ENCODE assay signal across 8 mouse cellular contexts in genomic region chr4:81743978-81744628, GRCm38 (mm10).
DNase-seq lines count a peak whose midpoint lies in the region; ATAC-seq and TF ChIP-seq lines count a peak whose summit lies in the region.

No protein-coding gene starts in this region.

- no peaks in the 10 kb centered on the region for H3K9me3 ChIP-seq in heart, embryonic 13.5 days
- no peaks in the 10 kb centered on the region for H3K9me3 ChIP-seq in neural tube, embryonic 11.5 days (ENCODE audit: control insufficient read depth, low read length)

- no peaks in the 10 kb centered on the region for H3K36me3 ChIP-seq in heart, adult 2 months (ENCODE audit: control insufficient read depth, insufficient read depth, low read length)
- no peaks in the 10 kb centered on the region for H3K36me3 ChIP-seq in heart, embryonic 13.5 days
- H3K36me3 ChIP-seq in neural tube, embryonic 11.5 days (ENCODE audit: control insufficient read depth, insufficient read depth, low read length): no peaks in the 10 kb centered on the region

- no peak for TF ChIP-seq EP300 in heart, adult 2 months (IDR thresholded peaks at IDR 0.05; ENCODE audit: insufficient read depth, low read depth, low read length)

- intact Hi-C loops in heart, adult 2 months (cut with DNase I): loop anchor here (10.0 kb wide), 3 partner anchors 101 to 791 kb away; no protein-coding TSS in a partner anchor
- intact Hi-C loops in heart, postnatal 25 days (cut with DNase I): no loop called here

- no peak overlapping the region for H3K4me3 ChIP-seq in heart, adult 2 months
- no peak overlapping the region for H3K4me3 ChIP-seq in heart, embryonic 13.5 days
- H3K4me3 ChIP-seq in neural tube, embryonic 11.5 days (ENCODE audit: low read depth, low read length): no peak overlapping the region

- H3K9ac ChIP-seq in heart, adult 2 months (ENCODE audit: low read depth, low read length): no peak overlapping the region
- H3K9ac ChIP-seq in heart, embryonic 13.5 days: peak overlapping the region; percentile 33
- peak overlapping the region; percentile 37; the same call in 1 of the 2 replicates for H3K9ac ChIP-seq in neural tube, embryonic 11.5 days (ENCODE audit: low read length)

- H3K4me1 ChIP-seq in heart, adult 2 months (ENCODE audit: control insufficient read depth, insufficient read depth, low read length): peaks cover 12% of the 10 kb centered on the region
- peaks cover 23% of the 10 kb centered on the region for H3K4me1 ChIP-seq in heart, embryonic 13.5 days
- peaks cover 9% of the 10 kb centered on the region for H3K4me1 ChIP-seq in neural tube, embryonic 11.5 days (ENCODE audit: control insufficient read depth, insufficient read depth, low read length)

- ATAC-seq in heart, embryonic 13.5 days (ENCODE audit: extremely low read depth, insufficient number of reproducible peaks, low FRiP score, low TSS enrichment): no peak
- peak; percentile 93 for ATAC-seq in neural tube, embryonic 11.5 days (ENCODE audit: insufficient read depth, low FRiP score, low TSS enrichment)

- 54% methylated on average over 8 of the region's 8 CpGs for WGBS in heart, adult 2 months
- WGBS in heart, embryonic 13.5 days: 24% methylated on average over 8 of the region's 8 CpGs
- 12% methylated on average over 8 of the region's 8 CpGs for WGBS in neural tube, embryonic 11.5 days

- TF ChIP-seq POLR2A in heart, adult 2 months (IDR thresholded peaks at IDR 0.05; ENCODE audit: insufficient read depth, low read depth, low read length): no peak

- no peaks in the 10 kb centered on the region for H3K27me3 ChIP-seq in heart, adult 2 months (ENCODE audit: control insufficient read depth, insufficient read depth, low read length)
- no peaks in the 10 kb centered on the region for H3K27me3 ChIP-seq in heart, embryonic 13.5 days (replicated peaks)
- H3K27me3 ChIP-seq in neural tube, embryonic 11.5 days (ENCODE audit: control insufficient read depth, insufficient read depth, low read length): no peaks in the 10 kb centered on the region

- H3K4me2 ChIP-seq in heart, embryonic 13.5 days: peak overlapping the region; percentile 24
- H3K4me2 ChIP-seq in neural tube, embryonic 11.5 days (ENCODE audit: low read depth): peak overlapping the region; percentile 16; the same call in 1 of the 2 replicates

- TF ChIP-seq CTCF in heart, adult 2 months (IDR thresholded peaks at IDR 0.05): no peak

- no peaks in the 10 kb centered on the region for H3K79me2 ChIP-seq in heart, adult 2 months (replicated peaks; ENCODE audit: control insufficient read depth, insufficient read depth, low read length)

- peak overlapping the region; percentile 64 for H3K27ac ChIP-seq in heart, adult 2 months
- H3K27ac ChIP-seq in heart, embryonic 13.5 days (replicated peaks): peak overlapping the region; percentile 81
- peak overlapping the region; percentile 91 for H3K27ac ChIP-seq in neural tube, embryonic 11.5 days (ENCODE audit: low read depth, low read length)

- peak; percentile 13 to 36 for DNase-seq in heart, adult 2 months
- DNase-seq in heart, postnatal 25 days (ENCODE audit: low spot score): no peak
- peak; percentile 82 for DNase-seq in embryo, embryonic 10.5 days (ENCODE audit: low spot score)
- peak; percentile 18 to 37 for DNase-seq in layer of hippocampus, postnatal 25 days (ENCODE audit: extremely low spot score in 1 of 2, low spot score in 1 of 2)
- peak; percentile 77 for DNase-seq in neural tube, embryonic 11.5 days (ENCODE audit: low spot score)
- no peak for DNase-seq in MN1 (ENCODE audit: low spot score)
- no peak for DNase-seq in adrenal gland, adult 8-10 months

Comparison
In these comparisons a context has a peak if more than half of its experiments do, and no peak if none do; other contexts are left out.
1. DNase-seq: peak in heart, adult 2 months (2 of 2), embryo, embryonic 10.5 days (single experiment), layer of hippocampus, postnatal 25 days (2 of 2) and neural tube, embryonic 11.5 days (single experiment); none in heart, postnatal 25 days (single experiment), MN1 (single experiment) and adrenal gland, adult 8-10 months (single experiment).
2. Peak in every context shown above with its lines, with median percentiles within 50 percentile points of each other: H3K27ac ChIP-seq.